Mouse (Mus musculus): ENCODE measurements around the gene Lhfp.
"Not testable (repeated sequence)": the region's sequence is repeated elsewhere in the genome, so short reads cannot be mapped to it uniquely, and the experiment has no call there.

Gene Lhfp

DNA sequence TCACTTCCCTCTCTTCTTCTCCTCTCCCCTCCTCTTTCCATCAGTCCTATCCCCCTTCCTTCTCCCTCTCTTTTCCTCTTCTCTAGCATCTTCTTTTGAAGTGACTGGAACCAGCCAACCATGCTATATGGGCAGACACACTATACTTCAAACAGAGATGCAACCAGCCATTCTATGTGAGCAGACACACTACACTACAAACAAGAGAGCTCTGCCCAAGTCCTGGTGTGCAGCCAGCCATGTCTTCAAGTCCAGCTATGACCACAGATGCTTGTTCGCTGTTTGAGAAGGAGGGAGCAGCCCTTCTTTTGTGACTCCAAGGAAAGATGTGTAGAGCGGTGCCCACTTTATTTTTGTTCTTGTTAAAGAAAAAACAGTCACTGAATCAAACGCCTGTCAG, 231.9 kb downstream of the Lhfp start:
- DNase-seq (ENCODE audit: low spot score), result no peak

DNA sequence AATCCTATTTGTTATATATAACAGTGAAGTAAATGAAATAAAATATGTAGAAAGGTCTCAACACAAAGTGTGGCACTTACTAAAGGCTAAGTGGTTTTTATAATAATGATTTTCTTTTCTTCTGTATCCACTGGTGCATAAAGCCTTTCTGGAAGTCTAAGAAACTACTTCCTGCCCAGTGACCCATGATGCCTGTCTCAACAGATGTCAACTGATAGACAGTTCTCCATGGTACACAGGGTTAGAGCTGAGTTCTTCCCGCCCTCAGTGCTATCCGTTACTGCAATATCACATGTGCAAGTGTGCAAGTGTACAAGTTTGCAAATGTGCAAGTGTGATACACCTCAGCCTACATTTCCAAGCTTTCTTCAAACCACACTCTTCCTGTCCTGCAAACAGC, 236.7 kb downstream of the Lhfp start:
- DNase-seq (ENCODE audit: low spot score), result no peak

DNA sequence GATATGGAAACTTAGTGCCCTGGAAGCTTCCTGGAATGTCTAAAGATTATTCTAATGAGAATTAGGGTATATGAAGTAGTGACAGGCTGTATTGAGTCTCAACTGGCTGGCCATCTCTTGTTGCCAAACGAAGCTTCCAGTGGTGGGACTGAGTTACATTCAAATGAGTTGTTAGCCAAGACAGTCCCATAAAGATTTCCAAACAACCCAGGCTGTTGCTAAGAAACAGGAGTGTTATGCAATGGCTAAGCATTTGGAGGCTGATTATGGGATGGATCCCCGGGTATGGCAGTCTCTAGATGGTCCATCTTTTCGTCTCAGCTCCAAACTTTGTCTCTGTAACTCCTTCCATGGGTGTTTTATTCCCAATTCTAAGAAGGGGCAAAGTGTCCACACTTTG, 240.7 kb downstream of the Lhfp start:
- DNase-seq (ENCODE audit: low spot score), result not testable (repeated sequence)

DNA sequence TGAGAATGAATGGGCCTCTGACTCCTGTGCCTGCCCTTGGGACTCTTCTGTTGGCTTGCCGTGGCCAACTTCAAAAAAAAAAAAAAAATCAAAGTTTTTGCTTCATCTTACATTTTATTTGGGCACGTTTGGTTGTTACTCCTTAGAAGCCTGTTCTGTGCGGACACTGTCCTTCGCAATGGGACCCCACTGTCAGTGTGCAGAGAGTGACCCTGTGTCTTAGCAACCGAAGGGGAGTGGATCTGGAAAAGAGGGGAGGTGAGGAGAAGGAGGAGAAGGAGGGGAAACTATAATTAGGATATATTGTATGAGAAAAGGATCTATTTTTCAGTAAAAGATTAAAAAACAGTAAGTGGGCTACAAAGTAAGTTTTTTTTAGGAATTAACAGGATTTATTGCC, 242.7 kb downstream of the Lhfp start:
- no peak for DNase-seq (ENCODE audit: low spot score)

DNA sequence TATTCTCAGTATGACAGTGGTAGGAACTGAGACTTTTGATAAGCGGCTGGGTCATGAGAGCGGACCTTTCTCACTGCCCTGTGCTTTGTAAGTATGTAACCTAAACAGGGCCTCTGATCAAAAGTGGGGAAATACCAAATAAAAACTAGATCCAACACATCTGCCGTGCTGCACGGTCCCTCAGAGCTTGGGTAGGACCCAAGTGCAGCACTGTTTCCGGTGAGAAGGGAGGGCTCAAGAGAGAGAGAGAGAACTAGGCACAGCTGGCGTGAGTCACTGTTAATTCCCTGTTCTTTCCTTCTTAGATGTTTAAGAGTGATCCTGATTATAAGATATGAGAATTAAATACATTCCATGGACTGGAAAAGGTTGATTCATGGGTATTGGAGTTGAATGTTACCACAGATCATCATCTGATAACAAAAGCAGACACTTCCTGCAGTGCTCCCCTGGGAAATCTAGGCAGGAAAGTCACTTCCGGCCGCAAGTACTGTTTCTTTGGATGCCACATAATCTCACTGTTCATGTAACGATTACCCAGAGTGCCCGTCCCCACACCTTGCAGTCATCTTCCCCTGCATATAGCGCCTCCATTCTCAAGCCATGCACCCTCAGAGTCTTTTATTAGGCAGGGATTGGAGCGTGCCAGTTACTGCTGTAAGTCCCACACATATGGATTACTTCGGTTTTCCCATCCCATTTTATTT, 243.3 kb downstream of the Lhfp start:
- no peak for DNase-seq (ENCODE audit: low spot score)

DNA sequence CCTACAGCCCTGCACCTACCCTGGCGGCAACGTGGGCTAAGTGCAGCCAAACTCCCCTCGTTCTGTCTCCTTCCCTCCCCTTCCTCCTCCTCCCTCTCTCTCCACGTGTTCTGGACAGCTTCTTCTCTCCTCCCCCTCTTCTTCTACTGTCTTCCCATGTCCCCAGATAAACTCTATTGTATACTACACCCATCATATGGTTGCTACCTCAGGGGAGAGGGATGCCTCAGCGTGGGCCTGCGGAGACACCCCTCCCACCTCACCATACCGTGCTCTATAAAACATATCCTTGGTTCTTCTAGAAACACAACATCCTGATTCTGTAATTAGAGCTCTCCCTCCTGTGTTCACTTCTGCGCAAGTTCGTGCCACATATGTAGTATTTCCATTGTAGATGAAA, 247.3 kb downstream of the Lhfp start:
- DNase-seq (ENCODE audit: low spot score), result no peak

DNA sequence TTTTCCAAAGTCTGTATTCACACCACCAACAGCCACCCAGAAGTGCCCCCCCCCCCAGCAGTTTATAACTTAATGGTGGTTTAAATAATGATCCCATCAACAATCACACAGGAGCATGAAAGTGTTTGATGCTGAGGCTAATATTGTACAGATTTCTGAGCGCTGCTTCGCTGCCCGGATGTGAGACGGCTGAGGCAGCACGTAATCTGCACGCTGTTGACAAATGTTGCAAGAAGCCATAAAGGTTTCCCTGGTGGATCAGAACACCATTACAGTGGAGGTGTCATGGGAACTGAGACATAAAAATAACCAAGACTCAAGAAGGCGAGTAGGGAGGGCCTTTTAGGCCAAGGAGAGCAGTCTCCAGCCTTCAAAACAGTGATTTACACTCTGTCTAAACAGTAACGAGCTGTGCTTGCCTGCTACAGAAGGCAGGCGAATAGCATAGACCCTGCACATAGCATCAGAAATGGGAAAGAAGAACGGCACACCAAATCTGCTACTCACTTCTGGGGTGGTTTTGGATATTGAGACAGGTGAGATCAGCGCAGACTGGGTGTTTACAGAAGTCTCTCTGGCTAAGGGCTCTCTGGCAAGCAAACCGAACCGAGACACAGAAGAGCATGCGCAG, 248.4 kb downstream of the Lhfp start:
- no peak for DNase-seq (ENCODE audit: low spot score)

DNA sequence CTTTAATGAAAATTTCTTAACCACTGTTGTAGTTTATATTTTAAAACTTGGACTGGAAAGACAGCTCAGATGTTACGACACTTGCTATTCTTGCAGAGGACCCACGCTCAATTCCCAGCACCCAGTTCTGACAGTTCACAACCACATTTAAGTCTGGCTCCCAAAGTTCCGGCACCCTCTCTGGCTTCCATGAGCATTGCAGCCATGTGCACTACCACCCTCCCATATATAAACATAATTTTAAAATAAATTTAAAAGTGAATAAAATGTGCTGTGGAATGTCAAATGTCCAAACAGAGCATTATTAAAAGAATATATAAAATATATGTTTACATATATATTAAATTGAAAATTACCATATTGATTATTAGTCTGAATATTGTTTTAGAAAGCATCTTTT, 249.9 kb downstream of the Lhfp start:
- DNase-seq (ENCODE audit: low spot score), result no peak

DNA sequence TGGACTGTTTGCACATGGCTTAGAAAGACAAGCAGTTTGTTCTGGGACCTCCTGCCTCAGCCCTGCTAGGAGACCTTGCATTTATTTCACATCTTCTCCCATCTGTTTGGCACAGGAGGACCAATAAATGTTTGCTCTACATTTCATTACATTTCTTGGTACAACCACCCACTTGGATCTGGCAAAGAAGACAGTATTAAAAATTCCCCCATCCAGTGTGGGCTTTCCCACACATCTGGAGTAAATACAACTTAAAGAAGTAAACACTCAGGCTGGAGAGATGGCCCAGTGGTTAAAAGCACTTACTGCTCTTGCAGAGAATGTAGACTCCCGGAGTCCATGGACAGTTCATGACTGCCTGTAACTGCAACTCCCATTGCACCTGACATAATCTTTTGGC, 250.6 kb downstream of the Lhfp start:
- no peak for DNase-seq (ENCODE audit: low spot score)

DNA sequence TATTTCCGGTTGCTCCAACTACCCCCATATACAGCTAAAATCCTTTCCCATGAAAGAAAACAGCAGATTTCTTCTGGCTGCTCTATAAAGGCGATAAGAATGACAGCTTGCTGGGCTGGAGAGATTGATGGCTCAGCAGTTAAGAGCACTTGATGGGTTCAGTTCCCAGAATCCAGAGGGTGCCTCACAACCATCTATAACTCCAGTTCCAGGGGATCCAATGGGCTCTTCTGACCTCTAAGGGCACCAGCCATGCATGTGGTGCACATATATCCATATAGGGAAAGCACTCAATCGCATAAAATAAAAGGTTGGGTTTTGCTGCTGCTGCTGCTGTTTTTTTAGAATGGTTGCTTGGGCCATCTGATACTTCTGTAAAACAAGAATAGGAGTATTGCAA, 251.1 kb downstream of the Lhfp start:
- DNase-seq (ENCODE audit: low spot score), result no peak

DNA sequence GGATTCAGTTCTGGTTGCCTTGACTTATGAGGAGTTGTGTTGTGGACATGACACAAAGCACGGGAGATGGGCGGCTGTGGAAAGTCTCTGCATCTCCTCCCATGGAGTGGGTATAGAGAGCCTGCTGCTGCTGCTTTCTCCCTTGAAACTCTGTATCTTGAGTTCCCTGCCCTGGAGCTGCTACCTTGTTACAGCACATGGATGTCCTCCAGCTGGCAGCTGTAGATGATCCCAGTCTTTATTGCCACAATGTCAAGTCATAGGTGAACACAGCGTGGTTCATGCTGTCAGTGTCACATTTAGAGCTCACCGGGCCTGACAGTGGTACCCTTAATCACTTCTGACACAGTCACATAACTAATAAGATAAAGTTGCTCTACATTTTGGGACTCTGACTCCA, 251.7 kb downstream of the Lhfp start:
- no peak for DNase-seq (ENCODE audit: low spot score)

DNA sequence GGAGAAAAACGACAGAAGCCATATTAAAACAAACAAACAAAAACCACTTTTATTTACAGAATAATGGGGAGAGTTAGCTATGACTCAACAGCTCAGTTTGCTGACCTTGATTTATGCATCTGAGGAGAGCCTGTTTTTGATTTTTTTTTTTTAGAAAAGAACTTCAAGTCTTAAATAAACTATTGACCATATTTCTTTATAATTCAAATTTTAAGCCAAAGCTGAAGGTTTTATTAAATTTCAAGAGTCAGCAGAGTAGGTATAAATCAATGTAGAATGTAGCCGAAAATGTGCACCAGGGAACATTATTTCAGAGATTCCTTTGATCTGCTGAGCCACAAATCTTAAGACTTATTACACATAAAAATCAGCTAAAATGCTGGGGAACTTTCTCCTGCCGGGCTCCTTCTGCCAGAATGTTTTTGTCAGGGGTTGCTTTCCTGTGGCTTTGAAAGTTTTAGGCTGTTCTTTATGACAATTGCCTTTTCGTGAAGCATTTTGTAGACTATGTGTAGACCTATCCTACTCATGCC, 252.6 kb downstream of the Lhfp start:
- no peak for DNase-seq (ENCODE audit: low spot score)

DNA sequence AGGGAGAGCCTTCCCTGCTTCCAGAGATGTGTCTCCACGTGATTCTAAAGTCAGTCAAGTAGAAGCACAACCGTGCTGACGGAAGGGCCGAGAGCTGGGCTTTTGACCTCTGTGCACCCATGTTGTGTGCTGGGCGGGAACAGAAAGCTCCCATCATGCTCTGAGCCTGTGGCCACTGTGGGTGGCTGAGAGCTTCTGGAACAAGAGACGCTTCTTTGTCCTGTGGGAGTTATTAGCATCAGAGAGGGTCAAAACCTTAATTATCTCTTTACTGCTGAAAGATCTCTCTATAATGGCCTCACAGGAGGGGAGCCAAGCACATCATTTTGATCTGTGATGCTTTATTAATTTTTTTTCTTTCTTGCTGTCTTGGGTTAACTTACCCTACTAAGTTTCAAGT, 253.5 kb downstream of the Lhfp start:
- no peak for DNase-seq (ENCODE audit: low spot score)

DNA sequence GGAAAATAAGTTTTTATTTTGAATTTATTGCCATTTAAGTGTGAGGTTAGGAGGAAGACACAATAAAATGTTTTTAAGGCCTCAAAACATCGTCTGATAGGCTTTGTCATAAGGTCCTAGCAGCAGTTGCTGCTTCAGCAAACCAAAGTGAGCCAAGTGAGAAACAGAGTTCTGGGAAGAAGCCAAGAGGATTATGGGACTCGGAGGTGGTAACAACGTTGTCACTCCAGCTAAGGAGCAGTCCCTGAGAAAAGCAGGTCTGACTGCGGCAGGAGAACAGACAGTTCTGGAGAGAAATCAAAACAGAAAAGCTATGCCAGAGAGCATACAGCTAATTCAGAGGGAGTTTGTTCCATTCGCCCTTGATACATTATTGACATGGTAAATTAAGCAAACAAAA, 260.5 kb downstream of the Lhfp start:
- DNase-seq (ENCODE audit: low spot score), result no peak

DNA sequence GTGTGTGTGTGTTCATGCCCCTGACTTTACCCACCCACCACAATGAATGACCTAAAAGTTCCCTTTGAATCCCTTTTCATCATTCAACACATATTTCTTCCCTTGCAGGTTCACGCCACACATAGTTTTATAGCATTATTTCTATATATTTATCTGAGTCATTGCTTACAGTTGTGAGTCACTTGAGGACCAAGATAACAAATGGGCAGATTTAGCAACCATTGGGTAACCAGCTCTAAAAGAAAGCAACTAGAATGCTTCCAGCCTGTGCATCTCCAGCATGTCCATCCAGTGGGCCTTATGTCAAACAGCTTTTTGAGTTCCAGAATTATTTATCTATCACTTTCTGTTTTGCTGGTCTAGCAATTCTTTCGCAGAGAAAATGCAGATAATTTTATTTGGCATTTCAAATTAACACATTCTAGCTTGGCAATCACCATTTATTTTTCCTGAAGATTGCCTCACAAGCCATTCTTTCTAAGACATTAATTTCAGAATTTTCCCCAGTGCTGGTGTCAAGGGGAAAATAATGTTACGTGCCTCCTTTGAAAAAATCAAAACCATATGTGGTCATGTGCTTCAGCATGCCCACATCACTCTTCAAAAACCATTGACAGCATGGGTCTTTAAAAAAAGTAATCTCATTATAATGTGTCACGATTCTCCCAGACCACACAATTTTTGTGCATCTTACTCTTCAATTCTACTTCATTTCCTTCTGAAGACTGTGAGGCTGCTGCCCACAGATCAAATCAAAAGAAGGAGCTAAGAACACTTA, 263.0 kb downstream of the Lhfp start:
- no peak for DNase-seq (ENCODE audit: low spot score)

DNA sequence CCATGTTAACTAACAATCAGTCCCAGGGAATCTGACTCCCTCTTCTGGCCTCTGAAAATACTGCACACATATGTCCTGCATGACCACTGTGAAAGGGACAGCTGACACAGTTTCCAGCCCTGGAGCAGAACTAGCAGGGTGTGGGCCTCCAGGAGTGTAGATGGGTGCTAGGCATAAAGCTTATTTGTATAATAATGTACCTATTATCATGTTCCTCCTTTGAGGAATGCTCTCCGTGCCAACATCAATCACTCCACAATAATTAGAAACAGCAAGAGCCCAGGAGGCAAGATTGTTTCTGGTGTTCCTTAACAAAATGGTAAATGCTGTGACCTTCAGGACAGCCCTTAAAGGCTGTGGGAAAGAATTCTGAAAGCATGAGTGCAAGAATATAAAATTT, 264.5 kb downstream of the Lhfp start:
- DNase-seq (ENCODE audit: low spot score), result no peak

DNA sequence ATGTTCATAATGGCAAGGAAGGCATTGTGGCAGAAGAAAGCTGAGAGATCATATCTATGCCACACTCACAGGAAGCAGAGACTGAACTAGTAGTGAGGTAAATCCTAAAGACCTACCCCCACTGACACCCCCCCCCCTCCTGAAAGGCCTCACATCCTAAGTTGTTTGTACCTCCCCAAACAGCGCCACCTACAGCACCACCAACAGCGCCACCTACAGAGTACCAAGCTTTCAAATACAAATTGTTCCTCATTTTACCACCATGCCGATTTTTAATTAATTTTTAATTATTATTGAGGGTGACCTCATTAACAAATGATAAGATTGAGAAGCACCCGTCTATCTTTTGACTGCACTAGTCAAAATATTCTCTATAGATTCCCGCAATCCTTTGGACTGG, 267.3 kb downstream of the Lhfp start:
- DNase-seq (ENCODE audit: low spot score), result no peak

DNA sequence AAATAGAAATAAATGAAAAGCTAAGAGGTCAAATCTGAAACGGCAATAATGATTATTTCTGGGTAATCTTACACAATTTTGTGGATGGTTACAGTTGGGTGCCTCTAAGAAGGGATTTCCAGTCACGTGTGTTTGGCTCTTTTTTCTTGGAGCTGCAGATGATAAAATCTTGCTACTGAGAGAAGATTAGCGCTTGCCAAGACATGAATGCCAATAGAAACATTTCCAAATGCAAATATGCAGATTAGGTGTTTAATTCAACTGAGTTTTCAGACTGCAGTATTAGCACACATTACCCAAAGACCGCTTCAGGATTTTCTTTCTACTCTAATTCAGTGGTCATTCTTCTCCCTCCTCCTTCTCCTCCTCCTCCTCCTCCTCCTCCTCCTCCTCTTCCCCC, 268.8 kb downstream of the Lhfp start:
- no peak for DNase-seq (ENCODE audit: low spot score)

DNA sequence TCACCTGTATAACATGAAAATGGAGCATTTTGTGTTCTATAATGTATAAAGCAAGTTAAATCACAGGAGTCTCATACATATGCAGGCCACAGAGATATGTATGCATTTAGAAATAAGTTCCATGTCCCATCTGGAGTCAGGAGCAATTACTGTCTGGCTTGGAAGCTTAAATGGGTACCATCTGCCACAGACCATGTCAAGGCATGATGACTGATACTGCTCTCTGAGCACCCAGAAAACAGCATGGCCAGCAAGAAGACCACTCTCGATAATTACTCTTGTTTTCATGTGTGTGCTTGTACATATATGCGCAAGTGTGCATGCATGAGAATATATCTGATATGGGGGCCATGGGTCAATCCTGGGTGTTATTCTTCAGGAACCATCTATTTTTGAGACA, 269.3 kb downstream of the Lhfp start:
- no peak for DNase-seq (ENCODE audit: low spot score)
